Mouse (Mus musculus) cortical plate, adult 2 months (tissue): ENCODE data around the gene Unc45b.

Source experiments
- CTCF ChIP-seq: fragments of 200-500 bp; IDR thresholded peaks from 2 replicates; pipeline ENCODE4 v1.5.1; 2011; ENCODE audit warnings: mild to moderate bottlenecking, control low read depth, low read length; ENCODE audit not compliant: insufficient read depth; ENCODE audit errors: extremely low read depth
- POLR2A ChIP-seq: fragments of 200-500 bp; IDR thresholded peaks from 2 replicates; pipeline ENCODE4 v1.6.1; 2011; ENCODE audit warnings: mild to moderate bottlenecking, low read length, control low read depth; ENCODE audit not compliant: insufficient read depth; ENCODE audit errors: extremely low read depth

DNA sequence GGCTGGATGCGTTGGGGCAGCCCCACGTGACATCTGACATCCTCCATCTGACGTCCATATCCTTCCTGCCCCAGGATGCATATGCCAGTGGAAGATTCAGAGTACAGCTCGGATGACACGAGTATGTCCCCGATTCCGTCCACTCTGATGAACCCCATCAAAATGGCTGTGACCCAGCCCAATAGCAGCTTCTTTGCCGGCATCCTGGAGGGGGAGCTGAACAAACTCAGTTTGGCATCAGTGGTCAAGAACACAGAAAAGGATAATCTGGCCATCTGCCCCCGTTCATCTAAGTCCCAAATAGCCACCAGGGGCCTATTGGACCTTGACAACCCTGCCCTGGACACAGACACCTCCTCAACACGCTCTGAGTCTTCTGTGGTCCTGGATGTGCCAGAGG, 12.9 kb upstream of the Unc45b start:
- TF ChIP-seq POLR2A (no peak), CTCF (no peak)
